Mouse (Mus musculus) kidney, postnatal 10 days (tissue): ENCODE measurements around the gene Fto.

Source experiments
- DNase-seq: peaks from one replicate; pipeline ENCODE4 v3.0.0; 2021; ENCODE audit warnings: mixed read lengths

The Fto gene

DNA sequence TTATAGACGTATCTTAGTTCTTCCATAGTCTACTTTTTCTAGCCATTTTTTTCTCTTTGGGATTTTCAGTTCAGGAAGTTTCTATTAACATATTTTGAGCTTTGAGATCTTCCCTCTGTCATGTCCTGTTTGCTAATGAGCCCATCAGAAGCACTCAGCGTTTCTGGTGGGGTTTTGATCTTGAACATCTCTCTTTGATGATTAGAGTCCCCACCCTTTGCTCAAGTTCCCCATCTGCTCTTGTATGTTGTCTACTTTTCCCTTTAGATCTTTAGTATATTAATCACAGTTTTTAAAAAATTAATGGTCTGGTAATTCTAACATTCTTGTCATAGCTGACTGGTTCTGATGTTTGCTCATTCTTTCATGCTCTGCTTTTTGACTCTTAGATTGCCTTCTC lies 150.4 kb downstream of the Fto start:
- DNase-seq, result no peak

DNA sequence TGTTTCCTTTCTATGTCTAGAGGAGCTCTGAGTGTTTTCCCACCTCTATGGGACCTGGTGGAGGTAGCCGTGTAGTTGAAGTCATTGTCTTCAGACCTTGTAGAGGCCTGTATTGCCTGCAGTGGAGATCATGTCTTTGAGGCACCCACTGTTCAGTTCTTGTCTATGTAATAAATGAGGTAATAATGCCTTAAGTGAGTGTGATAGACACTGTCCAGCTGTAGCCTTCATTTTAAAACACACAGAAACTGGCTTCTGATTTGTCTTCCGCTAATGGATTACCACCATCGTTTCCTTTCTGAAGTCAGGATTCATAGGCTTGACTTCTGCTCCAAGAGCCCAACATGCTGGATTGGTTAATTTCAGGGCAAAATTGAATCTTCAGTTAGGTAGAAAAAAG lies 154.1 kb downstream of the Fto start:
- no peak for DNase-seq

DNA sequence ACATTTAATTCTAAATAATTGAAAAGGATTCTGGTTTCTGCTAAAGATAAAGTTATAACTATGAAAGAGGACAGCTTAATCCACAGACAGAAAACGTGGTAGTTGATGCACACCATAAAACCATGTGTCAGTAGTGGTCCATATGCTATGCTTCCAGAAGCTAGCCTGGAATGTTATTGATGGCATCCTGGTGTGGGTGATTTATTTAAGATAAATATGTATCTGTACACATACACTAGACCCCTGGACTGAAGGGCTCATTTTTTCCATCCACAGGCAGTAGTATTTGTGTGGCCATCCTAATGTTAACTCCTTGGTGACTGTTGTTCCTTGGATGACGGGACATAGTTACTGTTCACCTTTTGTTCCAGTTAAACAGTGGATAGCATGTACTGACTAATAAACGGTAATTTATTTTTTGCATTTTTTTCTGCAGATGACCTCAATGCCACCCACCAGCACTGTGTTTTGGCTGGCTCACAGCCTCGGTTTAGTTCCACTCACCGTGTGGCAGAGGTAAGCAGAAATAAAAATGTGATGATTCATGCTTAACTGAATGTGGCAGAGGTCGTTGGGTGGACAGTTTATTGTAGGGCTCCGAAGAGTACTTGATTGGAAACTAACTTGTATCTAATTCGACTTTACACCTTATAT lies 154.7 kb downstream of the Fto start:
- no peak for DNase-seq

DNA sequence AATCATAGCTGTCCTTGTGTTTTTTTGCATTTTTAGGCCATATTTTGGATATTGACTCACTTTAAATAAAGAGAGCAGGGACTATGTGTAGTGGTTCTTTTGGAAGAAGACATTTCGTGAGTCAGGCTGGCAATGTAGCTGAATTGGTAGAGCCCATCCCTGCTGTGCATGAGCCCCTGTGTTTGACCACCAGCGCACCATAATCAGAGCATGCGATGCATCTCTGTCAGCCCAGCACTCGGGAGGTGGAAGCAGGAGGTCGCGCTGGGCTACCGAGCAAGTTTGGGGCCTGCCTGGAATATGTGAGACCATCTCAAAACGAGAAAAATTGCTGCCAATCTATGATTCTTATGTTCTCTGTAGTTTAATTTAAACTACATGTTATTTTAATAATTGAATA lies 156.1 kb downstream of the Fto start:
- no peak for DNase-seq

DNA sequence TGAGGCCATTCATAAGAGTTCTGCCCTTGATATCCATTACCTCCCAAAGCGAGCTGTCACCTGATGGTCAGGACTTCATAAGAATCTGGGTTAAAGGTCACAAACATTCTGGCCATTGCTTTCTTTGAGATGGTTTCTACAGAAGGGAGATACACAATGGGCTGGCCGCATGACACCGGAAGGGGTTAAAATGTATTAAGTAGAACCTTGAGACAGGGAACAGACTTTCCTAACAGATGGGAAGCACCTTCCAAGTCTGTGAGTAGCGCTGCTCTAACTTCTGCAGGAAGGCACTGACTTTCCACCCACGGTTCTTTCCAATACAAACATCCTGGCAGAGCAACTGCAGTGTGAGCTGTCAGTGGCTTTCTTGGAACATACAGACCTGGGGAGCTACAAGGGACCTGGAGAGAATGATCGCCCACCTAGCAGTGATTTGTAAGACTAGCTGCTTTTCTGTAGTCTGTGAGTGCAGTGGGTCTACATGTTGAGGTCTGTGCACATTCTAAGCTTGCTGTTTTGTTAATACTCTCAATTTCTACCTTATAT lies 161.5 kb downstream of the Fto start:
- no peak for DNase-seq

DNA sequence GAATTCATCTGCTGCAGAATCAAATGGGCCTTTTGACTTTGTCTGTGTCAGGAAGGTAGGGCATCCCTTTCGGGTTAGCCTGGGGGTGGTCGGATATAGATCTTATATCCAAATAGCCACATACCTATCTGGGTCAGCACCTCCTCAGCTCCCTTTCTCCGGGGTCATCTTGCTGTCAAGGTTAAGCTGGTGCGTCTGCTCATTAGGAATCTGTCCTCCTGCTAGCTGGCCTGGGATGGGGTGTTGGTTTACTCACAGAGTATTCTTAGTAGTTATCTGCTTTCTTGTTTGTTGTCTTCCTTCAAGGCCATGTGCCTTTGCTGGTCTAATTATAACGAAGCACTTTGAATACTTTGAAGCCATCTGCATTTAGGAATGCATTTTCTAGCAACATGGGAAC lies 163.7 kb downstream of the Fto start:
- no peak for DNase-seq

DNA sequence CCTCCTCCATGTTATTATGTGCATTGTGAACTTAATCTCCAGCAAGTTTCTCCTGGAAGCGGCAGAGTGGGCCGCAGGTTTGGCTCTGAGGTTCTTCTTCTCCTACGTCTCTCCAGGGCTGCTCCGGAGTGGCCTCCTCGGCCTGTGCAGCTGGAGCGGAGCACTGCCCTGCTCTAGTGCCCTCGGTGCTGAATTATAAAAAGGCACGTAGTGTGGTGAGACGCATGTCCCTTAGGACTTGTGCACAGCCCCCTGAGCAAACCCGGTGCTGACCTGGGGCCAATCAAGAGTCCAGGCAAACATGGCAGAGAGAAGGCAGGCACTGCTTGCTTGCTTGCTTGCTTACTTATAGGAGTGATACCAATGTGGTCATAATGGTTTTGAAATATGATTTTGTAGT lies 164.1 kb downstream of the Fto start:
- DNase-seq, result no peak

DNA sequence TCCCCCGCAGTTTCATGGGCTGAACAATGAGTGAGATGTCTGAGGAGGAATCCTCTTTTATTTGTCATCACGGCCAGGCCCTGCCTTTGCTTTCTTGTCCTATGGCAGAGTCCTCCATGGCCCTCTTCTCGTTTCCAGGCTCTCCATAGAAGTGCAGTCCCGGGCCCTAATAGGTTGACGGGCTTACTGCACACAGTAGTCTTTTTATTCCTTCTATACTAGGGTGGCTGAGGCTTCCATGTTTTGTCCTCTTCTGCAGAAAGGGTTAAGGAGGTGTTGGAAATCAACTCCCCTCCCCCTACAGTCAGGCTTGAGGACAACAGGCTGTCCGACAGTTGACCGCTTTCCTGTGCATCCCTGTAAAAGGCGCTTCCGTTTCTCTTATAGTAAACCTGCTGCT lies 169.2 kb downstream of the Fto start:
- no peak for DNase-seq

DNA sequence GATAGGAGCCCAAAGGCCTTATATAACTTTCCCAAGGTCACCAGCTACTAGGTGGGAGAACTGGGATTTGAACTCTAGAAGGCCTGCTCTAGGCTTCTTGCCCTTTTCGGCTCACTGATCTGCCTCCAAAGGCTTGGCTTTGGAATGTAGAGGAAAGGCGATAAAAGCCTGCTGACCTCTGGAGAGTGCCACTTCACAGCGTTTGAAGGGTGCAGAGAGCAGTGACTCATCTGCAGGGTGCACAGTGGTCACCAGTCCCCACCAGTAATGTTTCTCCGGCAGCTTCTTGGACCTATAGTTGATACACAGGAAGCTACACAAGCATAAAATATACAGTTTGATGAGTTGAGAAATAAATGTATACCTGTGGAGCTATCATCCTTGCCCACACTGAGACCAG lies 173.1 kb downstream of the Fto start:
- no peak for DNase-seq

DNA sequence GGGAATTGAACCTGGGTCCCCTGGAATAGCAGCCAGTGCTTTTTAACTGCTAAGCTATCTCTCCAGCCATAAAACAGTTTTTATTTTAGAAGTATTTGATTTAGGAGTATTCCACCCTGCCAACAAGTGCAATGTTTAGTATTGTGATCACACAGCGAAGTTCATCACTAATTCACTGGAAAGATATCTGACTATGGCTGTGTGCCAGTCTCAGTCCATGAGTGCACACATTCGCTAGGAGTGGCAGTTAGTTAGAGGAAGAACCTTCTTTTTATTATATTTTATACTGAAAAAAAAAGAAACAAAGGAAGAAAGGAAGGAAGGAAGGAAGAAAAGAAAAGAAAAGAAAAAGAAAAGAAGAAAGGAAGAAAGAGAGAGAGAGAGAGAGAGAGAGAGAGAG lies 174.1 kb downstream of the Fto start:
- no peak for DNase-seq

DNA sequence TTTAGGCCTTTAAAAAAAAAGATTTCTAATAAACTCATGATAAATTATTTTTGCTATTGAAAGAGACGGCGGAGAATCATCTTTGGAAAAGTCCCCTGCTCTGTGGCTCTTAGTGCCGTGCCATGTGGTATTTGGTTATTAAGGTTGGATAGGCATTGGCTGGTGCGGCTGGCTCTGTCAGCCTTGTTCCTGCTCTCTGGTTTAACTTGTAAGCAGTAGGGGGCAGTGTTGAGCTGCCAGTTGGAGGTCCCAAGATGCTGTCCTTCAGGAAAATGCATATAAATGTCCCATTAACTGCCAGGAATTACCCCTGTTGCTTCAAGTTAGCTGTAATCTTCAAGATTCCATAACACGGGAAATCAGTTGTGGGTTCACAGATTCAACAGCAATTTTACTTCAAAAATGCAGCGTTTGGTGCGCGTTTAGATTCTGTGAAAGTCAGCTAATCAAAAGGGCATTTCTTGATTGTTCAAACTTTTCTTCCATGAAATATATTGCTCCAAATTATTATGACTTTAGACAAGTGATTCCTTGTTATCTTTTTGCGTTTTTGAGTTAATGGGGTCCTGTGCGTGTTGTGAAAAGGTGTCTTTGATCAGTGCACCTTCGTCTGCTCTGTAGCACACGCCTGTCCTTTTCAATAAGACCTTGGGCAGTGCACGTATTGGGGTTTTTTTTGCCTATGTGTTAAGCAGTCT lies 174.9 kb downstream of the Fto start:
- DNase-seq, result peak; percentile 84

DNA sequence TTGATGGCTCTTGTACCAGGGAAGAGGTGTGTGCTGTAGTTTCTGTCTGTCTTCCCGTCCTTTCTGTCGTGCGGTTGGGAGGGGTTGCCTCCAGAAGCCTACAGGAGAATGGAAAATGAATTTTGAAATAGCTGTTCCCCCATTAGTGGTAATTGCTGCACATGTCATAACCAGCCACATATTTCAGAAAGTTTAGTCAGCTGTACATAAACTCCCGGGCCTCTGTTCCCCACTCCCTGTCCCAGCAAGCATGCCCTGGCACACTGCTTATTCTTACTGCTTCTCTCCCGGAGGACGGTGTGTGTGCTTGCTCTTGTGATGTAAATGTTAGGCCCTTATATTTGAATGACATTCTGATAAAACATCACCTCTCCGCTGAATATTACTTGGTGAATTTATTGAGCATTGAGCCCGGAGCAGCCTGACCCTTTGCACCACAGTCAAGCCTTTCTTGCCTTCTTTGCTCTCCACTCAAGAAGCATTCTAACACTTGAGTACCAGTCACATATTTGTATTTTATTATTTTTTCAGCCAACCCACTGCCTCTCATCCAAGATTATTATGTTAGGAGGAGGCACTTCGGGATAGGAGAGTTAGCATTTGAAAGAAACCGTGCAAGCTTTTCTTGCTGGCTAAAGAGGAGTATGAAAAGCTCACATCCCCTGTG lies 175.6 kb downstream of the Fto start:
- no peak for DNase-seq

DNA sequence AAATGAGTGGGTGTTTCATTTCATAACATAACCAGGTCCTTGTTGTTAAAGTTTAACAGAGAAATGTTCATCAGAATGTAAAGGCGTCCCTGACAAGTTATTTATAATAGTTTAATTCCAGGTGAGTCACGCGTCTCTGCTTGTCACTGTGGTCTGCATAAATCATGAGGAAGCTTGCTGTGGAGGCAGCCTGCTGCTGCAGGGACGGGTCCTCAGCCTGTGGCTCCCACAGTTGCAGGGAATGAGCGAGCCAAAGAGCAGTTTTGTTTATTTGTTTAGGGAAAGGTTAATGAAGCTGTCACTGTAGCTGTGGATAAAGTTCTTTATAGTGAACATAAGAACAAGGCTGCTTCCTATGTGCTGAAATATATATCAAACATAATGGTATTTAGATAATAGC lies 176.7 kb downstream of the Fto start:
- no peak for DNase-seq

DNA sequence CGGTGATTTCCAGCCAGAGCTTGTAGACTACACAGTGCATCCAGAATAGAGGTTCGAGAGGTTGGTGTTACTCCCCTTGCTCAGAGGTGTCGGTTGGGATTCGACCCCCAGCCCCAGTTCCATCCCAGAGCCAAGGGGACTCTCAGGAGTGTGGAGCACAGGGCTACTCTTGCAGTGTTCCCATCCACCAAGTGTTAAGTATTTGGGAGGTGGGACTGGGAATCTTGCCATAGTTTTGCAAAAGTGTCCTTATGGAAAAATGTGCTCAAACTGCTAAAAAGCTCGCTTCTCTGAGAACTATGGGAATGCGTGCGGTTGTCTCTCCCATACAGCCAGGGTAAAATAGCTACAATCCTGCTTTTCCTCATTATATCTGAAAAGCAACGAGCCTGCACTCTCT lies 180.0 kb downstream of the Fto start:
- no peak for DNase-seq

DNA sequence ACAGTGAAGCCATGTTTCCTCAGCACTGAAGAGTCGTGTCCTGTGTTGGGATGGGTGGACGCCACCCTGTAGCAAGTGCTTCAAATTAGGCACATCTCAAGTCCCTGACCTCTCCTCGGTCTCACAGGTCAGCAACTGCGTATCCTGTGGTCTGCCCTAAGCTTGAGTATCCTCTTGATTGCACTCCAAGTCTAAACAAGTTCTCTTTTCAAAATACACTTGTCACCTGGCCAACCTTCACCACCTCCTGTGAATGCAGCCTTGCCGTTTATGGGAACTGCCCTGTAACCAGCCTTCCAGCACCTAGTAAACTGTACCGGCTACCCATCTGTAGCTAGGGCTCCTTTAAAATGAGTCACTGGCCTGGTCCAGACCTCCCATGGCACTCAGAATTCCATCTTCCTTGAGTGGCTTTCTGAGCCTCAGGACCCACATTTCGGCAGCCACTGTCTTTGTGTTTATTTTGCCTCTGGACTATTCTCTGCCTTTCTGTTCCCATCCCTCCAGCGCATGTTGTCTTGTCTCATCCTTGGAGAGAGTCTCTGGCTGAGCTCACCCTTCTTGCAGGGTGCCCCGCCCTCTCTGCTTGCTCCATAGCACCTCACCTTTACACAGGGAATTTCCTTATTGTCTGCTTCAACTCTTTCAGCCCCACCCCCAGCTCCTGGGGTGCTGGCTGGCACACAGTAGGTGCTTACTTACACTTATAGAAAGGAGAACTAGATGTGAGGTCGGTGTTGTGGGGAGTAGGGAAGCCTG lies 181.4 kb downstream of the Fto start:
- DNase-seq, result no peak

DNA sequence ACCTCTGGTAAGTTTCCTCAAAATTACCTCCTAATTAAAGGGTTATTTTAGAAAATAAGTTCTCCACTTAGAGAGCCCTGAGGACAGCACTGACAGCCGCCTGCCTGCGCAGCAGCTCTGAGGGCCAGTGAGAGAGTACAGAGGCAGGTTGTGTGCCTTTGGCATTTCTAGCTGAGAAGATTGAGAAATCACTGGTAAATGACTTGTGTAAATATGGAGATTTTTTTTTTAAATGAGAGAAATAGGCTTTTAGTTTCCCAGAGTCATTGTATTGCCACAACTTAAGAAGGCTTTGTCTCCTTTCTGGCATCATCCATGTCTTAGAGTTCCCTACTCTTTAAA lies 181.9 kb downstream of the Fto start:
- DNase-seq, result no peak

DNA sequence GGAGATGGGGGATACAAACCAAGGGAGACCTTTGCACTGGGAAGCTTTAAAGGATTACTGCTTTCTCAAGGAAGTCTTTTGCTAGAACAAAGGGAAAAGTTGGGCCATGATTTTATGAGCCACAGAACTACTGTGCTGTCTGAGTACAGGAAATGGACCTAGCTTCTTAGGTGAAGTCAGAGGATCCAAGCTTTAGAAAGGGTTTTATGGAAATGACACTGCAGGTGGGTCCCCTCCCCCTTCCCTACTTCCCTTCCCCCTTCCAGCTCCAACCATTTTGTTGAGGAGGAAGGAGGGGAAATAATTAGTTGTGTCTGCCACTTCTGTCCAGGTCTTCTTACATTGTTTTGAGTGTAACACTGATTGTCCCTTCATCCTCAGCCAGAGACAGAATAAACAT lies 182.7 kb downstream of the Fto start:
- DNase-seq, result no peak

DNA sequence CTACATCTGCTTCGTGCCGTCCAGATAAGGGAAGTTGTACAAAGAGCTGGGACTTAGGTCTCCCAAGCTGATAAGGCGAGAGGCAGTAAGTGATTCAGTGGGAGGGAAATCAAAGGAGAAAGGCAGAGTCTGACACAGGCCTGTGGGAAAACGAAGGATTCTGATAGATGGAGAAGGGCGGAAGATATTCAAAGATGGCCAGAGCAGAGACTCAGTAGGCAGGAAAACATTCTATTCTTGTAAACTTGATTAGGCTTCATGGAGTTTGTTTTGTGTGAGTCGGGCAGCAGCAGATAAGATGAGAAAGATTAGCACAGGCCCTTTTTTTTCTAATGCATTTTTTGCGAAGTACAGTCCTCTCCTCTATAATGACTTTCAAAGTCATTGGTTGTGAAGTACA lies 183.6 kb downstream of the Fto start:
- no peak for DNase-seq

DNA sequence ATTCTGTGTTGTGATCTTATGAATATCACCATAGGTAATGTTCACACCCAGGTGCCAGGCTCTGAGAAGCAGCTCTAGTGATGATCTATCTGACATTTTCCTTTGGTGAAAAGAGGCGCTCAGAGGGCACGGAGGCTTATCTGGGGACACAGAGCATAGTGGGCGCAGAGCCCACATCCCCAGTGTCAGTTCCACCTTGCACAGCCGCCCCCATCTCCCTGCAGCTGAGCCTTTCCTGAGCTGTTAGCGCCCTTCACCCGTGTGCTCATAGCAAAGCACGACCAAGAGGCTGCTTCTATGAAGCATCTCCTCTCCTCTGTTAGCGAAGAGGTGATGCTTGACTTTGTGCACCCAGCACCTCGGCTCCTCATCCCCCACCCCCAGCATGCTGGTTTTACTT lies 185.3 kb downstream of the Fto start:
- DNase-seq, result no peak

DNA sequence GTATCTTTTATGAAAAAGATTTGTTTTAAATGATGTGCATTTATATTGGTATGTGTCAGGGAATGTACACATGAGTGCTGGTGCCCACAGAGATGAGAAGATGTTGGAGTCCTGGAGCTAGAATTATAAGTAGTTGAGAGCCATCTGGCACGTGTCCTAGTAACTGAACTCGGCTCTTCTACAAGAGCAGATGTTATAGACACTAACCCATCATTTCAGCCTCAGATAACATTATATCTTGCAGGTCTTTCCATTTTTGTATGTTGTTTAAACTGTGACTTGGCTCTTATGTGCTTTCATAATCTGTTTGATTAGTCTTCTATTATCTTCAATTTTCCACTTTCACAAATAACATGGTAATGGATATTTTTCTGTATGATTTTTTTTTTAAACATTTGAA lies 186.0 kb downstream of the Fto start:
- DNase-seq, result no peak

DNA sequence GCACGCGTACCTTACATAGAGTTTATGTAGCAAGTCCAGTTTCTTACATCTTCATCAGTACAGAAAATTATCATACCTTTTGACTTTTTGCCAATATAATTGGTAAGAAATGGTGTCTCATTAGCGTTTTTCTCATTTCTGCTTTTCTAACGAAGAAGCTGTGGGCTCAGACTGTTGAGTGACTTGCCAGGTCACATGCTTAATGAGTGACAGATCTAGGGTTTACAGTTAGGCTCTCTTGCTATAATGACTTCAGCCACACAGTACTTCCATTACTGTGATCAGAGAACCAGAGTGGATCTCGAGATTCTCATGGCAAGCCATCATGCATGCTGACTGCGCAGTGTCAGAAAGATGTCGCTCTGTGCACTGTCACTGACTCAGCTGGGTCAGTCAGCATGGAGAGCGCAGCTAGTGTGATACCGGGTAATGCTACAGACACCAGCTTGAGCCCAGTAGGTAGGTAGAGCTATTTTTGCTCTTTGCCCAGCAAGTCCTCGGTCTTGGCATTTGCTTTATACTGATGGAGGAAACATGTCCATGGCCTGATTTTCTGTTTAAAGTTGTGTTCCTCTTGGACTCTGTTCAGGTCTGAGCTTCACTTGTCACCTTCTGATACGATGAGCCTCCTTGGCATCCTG lies 188.8 kb downstream of the Fto start:
- no peak for DNase-seq

DNA sequence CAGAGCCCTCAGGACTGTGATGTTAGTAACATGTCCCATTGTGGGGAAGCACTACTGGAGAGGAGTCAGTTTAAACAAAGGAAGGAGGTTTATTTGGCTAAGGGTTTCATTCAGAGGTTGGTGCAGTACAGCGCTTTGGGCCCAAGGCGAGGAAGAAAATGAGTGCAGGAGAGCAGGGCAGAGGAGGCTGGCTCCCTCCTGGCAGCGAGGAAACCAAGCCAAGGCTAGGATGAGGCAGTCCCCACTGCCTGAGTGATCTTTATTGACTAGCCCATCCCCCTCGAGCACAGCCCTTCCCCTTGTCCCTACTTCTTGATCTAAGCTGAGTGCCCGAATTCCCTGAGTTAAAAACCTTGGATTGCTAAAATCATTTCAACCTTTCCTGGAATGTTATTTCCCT lies 189.5 kb downstream of the Fto start:
- no peak for DNase-seq

DNA sequence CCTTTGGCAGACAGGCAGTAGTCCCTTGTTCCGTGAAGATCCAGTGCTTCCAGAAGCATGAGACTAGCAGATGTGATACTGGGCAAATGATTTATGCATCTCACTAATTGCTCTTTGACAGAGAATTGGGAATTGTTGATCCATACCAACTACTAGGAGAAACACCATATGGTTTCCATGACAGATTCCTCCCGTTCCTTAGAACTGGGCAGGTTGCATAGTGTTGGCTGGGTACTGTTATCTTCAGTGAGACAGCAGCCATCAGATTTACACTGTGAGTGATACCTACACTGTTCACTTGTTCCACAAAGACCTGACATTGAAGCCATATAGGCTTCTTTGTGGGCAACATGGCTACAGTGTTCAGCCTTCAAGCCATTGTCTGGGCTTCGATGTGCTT lies 191.0 kb downstream of the Fto start:
- DNase-seq, result no peak
